Mouse (Mus musculus) spleen, postnatal 10 days (tissue): Measurements from ENCODE around the gene Smndc1.
A peak's percentile ranks its signal among the peaks of the same experiment; 100 is the strongest.
"Not testable (repeated sequence)": the region's sequence is repeated elsewhere in the genome, so short reads cannot be mapped to it uniquely, and the experiment has no call there.

Source experiments
- DNase-seq, 2 experiments: peaks; one replicate each; pipeline ENCODE4 v3.0.0; 2021 to 2022; ENCODE audit warnings: low spot score in 2 of 2

Smndc1 gene

DNA sequence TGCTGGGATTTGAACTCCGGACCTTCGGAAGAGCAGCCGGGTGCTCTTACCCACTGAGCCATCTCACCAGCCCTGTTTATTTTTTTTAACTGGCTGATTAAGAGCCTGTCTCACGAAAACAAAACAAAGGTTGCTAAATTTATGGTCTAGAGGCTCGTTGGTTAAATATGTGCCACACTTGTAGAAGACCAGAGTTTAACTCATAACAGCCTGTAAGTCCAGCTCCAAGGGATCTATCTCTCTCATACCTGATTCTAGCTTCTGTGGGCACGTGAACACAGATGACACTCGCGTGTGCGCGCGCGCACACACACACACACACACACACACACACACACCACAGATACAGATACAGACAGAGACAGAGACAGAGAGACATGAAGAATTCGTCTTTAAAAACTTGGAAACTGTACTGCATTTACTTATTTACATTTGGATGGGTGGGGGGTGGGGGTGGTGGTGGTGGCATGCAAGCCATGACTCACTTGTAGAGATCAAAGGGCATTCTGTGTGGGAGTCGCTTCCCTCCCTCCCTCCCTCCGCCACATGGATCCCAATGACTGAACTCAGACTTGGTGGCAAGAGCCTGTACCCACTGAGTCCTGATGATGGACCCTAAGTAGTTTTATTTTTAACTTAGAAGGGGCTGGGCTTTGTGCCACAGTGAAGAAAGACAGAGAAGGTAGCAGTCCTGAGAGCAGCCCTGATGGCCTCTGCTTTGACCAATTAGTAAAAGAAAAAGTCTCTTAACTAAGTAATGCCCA lies 23.4 kb upstream of the Smndc1 start:
- no peak for DNase-seq

DNA sequence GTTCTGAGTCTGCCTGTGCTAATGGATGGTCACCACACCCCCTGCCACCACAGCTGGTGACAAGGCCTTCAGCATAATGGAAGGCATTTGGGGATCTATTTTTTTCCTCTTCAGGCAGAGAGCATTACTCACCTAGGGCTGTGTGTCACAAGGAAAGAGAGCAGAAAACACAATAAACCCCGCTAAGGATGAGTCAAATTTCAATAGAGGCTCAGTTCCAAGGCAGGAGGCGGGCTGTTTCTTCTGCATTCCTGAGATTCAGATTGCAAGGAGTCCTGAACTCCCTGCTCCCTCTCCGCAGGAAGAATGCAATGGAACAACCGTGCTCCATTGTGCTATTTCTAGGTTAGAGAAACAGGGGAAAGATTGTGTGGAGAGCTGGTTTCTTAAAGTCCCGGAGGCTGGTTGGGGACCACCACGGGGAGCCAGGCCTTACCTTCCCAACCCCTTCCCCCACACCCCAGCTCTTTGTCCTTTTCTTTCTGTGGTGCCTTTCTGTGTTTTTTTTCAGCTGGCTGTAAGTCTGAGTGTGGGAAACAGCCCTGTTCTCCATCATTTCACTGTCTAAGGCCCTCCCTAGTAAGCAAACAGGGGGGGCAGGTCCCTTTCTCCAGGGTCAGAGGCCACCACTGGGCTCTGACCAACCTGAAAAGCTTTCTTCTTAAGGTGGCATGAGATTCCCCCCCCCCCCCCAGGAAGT lies 21.9 kb upstream of the Smndc1 start:
- no peak for DNase-seq

DNA sequence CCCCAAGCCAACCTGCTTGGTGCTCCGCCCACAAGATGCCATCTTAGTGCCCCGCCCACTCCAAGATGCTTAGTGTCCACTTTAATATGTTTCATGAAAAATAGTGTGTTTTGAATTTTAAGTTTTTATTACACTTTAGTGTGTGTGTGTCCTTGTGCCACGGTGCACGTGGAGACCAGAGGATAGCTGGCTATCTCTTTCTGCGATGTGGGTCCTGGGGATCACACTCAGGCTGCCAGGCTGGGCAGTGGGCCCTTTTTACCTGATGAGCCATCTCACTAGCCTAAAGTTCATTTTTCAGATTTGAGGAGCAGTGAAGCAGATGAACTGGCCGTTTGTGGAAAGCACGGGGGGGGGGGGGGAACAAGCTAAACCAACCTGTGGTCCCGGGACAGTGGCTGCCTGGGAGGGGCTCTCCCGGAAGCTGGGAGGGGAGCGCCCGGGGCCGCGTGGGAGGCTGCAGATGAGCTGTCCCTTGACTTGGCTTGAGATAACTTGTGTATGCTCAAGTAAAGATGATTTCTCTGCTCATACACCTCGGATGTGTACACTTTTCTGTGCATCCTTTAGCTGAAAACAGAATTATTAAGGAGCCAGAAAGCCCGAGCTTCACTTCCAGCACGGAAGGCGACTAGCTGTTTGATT lies 19.4 kb upstream of the Smndc1 start:
- no peak for DNase-seq

DNA sequence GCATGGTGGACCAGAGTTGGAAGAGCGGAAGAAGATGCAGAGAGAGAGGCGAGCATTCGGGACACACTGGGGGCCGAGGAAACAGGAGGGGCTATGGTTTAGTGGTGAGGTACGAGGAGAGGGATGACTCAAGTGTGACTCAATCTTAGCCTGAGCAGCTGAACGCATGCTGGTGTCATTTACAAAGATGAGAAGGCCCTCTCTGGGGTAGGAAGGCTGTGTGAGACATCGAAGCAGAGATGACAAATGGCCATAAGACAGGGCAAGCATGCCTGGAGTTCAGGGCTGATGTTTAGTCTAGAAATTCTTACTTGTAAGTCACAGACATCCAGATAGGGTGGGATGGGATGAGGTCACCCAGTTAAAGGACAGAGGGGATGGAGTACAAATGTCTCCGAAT lies 18.0 kb upstream of the Smndc1 start:
- no peak for DNase-seq

DNA sequence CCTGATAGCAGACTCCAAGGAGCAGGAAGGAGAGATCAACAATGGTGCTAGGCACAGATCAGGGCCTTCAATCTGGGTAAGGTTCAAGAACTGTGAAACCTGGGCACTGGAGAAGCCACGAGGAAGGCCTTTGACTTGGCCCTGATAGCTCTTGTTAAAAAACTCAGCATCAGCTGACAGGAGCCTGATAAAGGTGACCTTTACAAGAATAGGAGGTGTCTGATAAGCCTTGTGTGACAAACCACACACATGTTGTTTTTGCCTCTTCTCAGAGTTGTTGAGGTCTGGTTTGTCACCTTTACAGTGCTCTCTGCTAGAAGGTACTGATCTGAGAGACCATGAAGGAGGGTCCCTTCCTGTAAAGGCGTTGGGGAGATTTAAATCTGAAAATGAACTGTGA lies 17.0 kb upstream of the Smndc1 start:
- no peak for DNase-seq

DNA sequence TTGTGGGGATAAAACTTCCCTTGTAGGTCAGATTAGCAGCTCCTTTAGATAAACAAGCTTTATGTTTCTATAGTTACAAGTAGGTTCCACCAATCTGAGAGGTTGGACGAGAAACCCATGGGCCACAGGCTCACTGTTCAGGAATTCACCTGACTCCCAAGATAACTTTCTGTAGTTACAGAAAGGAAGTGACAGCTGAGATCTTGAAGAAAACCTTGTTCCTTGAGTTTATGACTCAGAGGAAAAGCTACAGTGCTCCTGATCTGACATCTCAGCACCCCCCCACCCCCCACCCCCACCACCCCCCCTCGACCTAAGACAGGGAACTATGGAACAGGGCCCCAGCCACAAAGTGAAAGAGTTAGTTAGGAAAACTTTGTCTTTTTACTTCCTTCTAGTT lies 15.4 kb upstream of the Smndc1 start:
- no peak for DNase-seq

DNA sequence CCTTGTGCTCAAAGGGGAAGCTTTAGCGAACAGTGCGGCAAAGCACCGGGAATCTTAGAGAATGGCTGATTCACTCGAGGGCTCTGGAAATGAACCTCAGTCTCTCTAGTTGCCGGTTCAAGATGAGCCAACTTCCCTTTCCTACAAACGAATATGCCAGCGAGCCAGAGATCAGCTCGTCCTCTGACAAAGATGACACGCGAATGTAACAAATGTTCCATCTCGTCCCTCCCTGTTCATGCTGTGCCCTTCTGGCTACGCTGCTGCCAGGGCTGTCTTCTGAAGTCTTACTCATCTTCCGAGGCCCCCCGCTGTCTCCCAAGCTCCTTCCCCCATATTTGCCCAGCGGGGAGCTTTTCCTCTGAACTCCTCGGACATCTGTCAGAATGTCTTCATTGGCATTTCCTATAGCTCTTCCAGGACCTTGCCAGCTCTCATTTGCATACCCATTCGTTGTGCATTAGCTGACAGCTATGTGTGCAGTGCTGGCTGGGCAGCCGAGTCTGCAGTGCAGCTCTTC lies 14.5 kb upstream of the Smndc1 start:
- DNase-seq, result no peak

DNA sequence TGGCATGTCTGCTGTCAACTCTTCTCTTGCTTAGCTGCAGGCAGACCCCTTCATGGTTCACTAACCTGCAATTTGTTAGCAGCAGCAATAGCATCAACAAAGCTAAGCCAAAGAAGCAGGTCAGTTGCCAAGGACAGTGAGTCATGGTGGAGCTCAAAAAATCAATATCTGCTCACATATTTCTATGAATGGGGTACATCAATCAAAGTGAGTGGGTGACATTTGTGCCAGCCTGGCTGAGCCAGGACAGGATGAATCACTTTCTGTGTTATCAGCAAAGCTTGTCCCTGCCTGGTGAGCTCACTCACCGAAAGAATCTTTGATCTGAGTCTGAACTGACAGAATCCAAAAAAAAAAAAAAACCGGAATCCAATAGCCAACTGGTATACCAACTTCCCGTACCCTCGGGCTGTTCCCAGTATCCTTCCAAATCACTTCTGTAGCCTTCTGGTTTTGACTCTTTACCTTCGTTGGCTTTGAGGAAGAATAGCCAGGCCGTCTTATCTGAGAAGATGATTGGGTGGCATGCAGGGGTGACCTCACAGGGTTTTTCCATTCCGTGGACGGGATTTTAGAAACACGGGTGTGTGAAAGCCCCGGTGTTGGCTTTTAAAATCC lies 13.9 kb upstream of the Smndc1 start:
- DNase-seq, result no peak

DNA sequence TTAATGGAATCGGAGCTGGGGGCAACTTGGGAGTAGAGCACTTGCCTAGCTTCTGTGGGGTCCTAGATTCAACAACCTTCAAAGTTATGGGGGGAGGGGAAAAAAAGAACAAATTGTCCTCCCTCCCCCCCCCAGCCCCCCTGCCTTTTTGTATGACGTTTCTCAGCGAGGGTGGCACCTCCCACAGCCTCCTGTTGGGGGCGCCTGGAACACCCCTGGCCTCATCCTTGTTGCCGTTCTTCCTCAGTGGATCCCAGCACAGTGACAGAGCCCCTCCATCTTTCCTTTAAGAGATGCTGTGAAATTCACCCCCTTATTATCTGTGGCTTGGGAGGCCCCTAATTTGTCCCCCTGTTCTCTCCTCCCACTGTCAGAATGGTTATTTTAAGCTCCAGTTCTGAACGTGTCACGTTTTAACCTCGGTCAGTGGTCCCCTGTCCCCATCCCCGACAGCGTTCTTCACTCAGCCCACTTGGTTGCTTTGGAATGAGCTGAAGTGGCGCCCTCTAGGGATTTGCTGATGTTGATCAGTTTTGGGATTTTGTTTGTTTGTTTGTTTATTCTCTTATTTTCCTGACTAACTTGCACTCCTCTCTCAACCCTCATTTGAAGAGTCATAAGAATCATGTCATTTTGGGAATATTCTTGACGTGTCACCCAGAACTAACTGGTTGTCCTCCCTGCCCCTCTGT lies 12.5 kb upstream of the Smndc1 start:
- DNase-seq, result no peak

DNA sequence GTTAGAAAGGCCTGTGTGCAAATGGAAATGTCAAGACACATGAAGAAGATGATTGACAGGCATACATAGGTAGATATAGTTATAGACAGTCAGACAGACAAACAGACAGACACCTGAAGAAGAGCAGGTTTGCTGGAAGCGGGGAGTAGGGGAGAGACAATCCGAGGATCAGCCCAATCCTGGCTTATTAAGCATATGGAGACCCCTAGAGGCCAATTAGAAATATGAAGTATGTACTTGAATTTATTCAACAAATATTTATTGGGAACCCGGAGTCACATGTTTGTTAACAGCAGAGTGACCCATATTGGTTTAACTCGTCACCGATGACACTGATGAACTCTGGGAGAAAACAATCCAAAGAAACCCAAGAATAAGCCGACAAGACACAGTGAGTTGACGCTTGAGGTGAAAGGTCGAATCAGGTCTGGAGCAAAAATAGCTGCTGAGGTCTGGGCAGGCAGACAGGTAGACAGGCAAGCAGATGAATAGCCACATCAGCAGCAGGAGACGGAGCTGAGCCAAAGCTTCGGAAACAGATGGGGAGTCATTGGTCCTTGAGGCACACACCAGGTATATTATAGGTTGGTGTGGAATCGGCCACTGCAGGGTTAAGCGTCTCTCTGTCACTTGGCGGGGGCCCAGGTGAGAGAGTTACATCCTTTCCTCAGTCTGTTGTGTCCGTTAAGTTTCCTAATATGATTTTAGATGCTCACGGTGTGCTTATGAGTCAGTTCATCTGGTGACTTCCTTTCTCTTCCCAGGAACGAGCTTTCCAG lies 10.1 kb upstream of the Smndc1 start:
- DNase-seq, result no peak

DNA sequence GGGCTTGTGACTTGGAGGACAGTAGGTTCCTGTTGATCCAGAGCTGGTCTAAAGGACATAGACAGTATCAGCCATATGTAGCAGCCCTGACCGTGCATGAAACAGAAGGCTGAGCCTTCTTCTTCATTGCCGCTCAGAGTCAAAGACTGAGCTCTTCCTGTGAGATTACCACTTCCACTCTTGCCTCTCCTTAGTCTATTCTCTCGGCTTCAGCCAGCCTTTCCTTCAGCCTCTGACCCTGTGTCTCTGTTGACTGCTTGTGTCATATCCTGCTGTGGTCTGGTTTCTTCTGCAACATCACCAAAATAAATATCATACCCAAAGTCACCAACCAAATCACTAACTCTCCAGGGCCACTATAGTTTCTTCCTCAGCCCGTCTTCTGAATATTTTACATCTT lies 8.8 kb upstream of the Smndc1 start:
- no peak for DNase-seq

DNA sequence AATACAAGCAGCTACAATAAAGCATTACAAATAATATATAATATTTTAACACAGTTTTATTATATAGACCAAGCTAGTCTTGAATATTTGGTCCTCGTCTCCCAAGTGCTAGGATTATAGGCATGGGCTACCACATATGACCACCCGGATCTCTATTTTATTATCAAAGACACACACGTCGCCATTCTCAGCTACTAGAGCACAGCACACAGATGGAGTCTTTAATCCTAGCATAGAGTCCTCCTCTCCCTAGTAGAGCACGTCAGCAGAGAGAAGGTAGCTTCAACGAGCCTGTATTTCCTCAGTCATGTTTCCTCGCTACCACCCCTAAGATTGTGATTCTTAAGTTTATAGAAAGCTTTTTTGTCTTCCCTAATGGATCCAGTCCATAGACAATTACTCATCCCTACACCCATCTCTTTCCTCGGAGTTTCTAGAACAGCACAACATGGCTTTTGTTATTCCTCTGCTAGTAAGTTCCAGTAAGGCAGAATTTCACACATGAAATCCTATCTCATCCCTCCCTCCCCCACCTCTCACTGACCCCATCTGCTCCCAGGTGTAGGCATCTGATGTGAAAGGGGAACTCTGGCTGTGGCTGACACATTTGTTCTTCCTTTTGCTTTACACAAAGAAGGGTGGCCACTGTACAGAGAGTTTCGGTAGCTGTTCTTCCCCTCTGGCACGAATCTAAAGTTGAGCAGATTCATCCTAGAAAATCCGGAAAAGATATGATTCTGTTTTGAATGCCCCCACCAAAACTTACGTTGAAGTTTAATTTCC lies 7.3 kb upstream of the Smndc1 start:
- DNase-seq, result no peak

DNA sequence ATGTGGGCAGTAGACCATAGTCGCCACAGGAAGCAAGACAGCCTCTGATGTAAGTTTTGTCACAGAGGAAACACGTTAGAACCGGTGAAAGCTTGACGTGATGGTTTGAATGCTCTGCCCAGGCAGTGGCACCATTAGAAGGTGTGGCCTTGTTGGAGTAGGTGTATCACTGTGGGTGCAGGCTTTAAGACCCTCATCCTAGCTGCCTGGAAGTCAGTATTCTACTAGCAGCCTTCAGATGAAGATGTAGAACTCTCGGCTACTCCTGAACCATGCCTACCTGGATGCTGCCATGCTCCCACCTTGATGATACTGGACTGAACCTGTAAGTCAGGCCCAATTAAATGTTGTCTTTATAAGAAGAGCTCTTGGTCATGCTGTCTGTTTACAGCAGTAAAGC lies 5.4 kb upstream of the Smndc1 start:
- not testable (repeated sequence) for DNase-seq

DNA sequence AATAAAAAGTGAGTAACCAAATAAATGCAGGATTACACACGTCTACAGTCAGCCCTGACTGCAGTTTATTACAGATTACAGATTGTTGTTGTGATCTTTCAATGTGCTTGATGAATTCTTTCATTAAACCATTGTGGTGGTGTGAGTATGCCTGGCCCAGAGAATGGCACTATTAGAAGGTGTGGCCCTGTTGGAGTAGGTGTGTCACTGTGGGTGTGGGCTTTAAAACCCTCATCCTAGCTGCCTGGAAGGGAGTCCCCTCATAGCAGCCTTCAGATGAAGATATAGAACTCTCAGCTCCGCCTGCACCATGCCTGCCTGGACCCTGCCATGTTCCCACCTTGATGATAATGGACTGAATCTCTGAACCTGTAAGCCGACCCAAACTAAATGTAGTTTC lies 4.6 kb upstream of the Smndc1 start:
- not testable (repeated sequence) for DNase-seq

DNA sequence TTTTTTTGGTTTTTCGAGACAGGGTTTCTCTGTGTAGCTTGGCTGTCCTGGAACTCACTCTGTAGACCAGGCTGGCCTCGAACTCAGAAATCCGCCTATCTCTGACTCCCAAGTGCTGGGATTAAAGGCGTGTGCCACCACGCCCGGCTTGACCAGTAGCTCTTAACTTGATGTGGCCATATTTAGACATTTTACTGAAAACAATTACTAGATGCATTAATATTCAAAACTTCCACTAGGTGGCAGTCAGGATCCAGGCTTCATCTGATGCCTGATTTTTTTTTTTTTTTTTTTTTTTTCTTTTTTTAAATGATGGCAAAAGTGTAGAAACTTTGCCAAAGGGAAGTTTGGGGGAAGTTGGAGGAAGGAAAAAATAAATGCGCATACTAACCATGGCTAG lies 4.2 kb upstream of the Smndc1 start:
- DNase-seq, result peak in 1 of 2 experiments; percentile 15

DNA sequence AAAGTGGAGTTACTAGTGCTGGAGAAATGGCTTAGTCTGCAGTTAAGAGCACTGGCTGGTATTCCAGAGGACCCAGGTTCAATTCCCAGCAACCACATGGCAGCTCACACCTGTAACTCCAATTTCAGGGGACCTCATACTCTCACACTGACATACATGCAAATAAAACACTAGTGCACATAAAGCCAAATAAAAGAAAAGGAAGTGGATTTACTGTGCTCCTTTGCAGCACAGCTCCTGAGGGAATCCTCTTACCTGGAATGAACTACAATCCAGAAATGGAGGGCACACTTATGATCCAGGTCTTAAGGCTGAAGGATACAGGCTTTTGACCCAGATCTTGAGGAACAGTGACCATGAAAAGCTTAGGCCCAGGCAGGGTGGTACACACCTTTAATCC lies 3.3 kb upstream of the Smndc1 start:
- DNase-seq, result no peak

DNA sequence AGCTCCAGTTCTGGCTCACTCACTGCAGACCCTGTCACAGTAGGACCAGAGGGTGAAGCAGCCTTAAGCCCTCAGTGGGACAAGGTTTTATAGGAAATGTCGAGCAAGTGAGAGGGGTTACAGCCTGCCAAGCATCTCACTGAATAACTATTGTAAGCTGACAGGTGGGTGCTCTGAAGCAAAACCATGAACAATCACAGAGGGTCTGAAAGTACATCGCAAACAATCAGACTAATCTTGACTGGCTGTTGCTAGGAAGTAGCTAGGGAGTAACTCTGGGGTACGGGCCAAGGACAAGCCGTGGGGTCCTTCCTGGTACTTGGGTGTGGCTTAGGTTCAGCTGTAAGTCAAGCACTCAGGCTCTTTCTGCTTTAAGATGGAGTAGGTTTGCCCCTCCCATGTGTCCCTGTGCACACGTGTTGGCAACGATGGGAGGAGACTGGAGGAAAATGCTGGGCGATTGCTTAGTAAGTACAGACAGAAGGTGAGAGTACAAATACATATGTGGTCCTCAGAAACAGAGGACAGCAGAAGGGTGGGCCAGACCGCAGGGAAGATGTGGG lies 2.5 kb upstream of the Smndc1 start:
- no peak for DNase-seq

DNA sequence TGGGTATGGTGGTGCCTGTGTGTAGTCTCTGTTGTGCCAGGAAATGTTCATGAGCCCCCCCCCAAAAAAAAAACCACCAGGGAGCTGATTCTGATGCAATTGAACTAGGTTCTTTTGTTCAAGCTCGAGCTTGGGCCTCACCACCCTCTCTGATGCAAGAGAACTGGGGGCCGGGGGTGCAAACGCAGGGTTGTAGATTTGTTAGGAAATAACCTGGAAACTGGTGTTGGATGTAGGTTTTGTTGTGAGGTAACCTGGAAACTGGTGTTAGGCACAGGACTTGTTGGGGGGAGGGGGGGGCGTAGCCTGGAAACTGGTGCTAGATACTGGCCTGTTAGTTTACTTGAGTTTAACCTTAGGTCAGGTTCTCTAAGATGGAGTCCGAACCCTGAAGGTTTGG lies 1.4 kb upstream of the Smndc1 start:
- DNase-seq, result no peak

DNA sequence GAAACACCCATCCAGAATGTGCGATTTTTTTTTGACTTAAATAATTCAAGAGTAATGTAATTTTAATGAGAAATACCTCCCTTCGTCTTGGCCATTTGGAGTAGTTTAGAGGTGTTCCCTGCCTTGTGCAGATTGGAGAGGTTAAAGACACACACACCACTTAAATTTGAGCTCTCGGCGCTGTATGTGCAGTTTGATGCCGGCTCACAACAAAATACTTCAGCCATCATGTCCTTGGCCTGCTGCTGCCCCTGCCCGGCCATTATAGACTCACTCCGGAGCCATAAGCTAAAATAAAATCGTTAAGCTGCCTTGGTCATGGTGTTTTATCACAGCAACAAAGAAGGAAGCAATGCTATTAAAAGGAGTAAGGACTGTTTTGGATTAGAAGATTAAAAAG lies 1.0 kb upstream of the Smndc1 start:
- DNase-seq, result no peak
